Mouse (Mus musculus): ENCODE data around the gene Pdlim5. TPM values are rescaled to one million over a fixed set of nuclear protein-coding genes. Genes with fewer than 3 reads are reported as not detected.
"Not testable (repeated sequence)": the region's sequence is repeated elsewhere in the genome, so short reads cannot be mapped to it uniquely, and the experiment has no call there.

Pdlim5 gene
- total RNA-seq, 2 experiments from 2014 or later: 64.5 to 110 TPM

DNA sequence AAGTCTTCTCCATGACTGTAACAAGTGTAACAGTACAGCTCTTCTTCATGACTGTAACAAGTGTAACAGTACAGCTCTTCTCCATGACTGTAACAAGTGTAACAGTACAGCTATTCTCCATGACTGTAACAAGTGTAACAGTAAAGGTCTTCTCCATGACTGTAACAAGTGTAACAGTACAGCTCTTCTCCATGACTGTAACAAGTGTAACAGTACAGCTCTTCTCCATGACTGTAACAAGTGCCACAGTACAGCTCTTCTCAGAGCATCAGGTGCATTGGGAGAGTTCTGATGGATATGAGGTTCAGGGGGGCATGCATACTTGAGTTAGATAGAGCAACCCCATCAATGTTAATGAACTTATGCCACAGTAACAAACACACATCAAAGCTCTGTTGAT lies 203.9 kb downstream of the Pdlim5 start:
- DNase-seq (ENCODE audit: low spot score in 2 of 2): not testable (repeated sequence)

Other genes with a start within 250 kb of the Pdlim5 start
- gene Bmpr1b, start 226.3 kb downstream of the Pdlim5 start, total RNA-seq (2021): under 1 TPM; 0.58 to 0.66 TPM
- 1 to 10 TPM; 3.4 to 6.7 TPM for gene Gbp5, start 98.3 kb upstream of the Pdlim5 start, total RNA-seq (2021)
- gene Gbp7, start 134.6 kb upstream of the Pdlim5 start, total RNA-seq (2021): 10 to 100 TPM; 12.6 to 17.9 TPM
- 10 to 100 TPM in 1 of 2 experiments, 1 to 10 TPM in 1; 9.4 to 16.9 TPM for gene Gbp3, start 164.3 kb upstream of the Pdlim5 start, total RNA-seq (2021)
- gene Gbp2b, start 199.2 kb upstream of the Pdlim5 start, total RNA-seq (2021): 1 to 10 TPM in 1 of 2 experiments, under 1 TPM in 1; 0.43 to 1.0 TPM
- 10 to 100 TPM; 16.5 to 24.6 TPM for gene Gbp2, start 224.9 kb upstream of the Pdlim5 start, total RNA-seq (2021)

Data from adrenal gland, adult 18-20 months (tissue).